Mouse (Mus musculus) forebrain, embryonic 13.5 days (tissue): Measurements from ENCODE around the gene C130032M10Rik. TPM values are rescaled to one million over a fixed set of nuclear protein-coding genes. Genes with fewer than 3 reads are reported as not detected.
"Not testable (repeated sequence)": the region's sequence is repeated elsewhere in the genome, so short reads cannot be mapped to it uniquely, and the experiment has no call there.

Source experiments
- ATAC-seq: fragments of 200-750 bp; cut with Nextera tagmentation; 2 replicates; pipeline ENCODE4 v1.8.0; 2017
- H3K27ac ChIP-seq: fragments of 300-500 bp; sonication (generic); 2 replicates; pipeline ENCODE4 v1.5.1; 2015; ENCODE audit warnings: inconsistent platforms, mild to moderate bottlenecking, moderate library complexity
- H3K27me3 ChIP-seq: fragments of 300-500 bp; sonication (generic); 2 replicates; pipeline ENCODE4 v1.6.1; 2015; ENCODE audit warnings: mild to moderate bottlenecking, inconsistent platforms
- H3K36me3 ChIP-seq: fragments of 300-500 bp; sonication (generic); 2 replicates; pipeline ENCODE4 v1.6.1; 2015; ENCODE audit warnings: mild to moderate bottlenecking, inconsistent platforms; ENCODE audit not compliant: poor library complexity, severe bottlenecking
- H3K4me1 ChIP-seq: fragments of 300-500 bp; sonication (generic); 2 replicates; pipeline ENCODE4 v1.6.1; 2015; ENCODE audit warnings: inconsistent platforms
- H3K4me2 ChIP-seq: fragments of 300-500 bp; sonication (generic); 2 replicates; pipeline ENCODE4 v1.6.1; 2015; ENCODE audit warnings: inconsistent platforms, mild to moderate bottlenecking, moderate library complexity
- H3K4me3 ChIP-seq: fragments of 300-500 bp; sonication (generic); 2 replicates; pipeline ENCODE4 v1.5.1; 2015; ENCODE audit warnings: mild to moderate bottlenecking, inconsistent platforms
- H3K9ac ChIP-seq: fragments of 300-500 bp; sonication (generic); 2 replicates; pipeline ENCODE4 v1.6.1; 2015; ENCODE audit warnings: mild to moderate bottlenecking, inconsistent platforms
- H3K9me3 ChIP-seq: fragments of 300-500 bp; sonication (generic); replicated peaks from 2 replicates; pipeline ENCODE4 v1.6.1; 2016; ENCODE audit warnings: inconsistent platforms
- WGBS: fragments of 180-500 bp; shearing (Covaris S2); methylation state at CpG from one replicate; pipeline ENCODE4 v1.1.7; 2015; 5-methylcytosine and 5-hydroxymethylcytosine counted together
- polyA plus RNA-seq: library from polyadenylated mRNA; unstranded; fragments of >200 nt; fragmentation: Nextera tagmentation; extraction: Ambion mirVana; gene quantifications from 2 replicates; pipeline ENCODE4 v1.2.1, GENCODE M21; 2015

Gene C130032M10Rik
- polyA plus RNA-seq, 1 experiment from 2014 or later = not detected

- H3K4me3 ChIP-seq = no peak overlapping the region
- no peak overlapping the region for H3K9ac ChIP-seq
- 24% methylated on average over 15 of the region's 15 CpGs for WGBS
- peak overlapping the region; percentile 14; the same call in 1 of the 2 replicates for H3K4me2 ChIP-seq
- H3K36me3 ChIP-seq = no peaks in the 10 kb centered on the region
- H3K27ac ChIP-seq = no peak overlapping the region
- 0 out of 2 replicates have a peak, but pooled peaks have one; percentile 13 for ATAC-seq
- H3K4me1 ChIP-seq = no peaks in the 10 kb centered on the region
- H3K27me3 ChIP-seq = no peaks in the 10 kb centered on the region
- H3K9me3 ChIP-seq = no peaks in the 10 kb centered on the region
Observed at GRCm38 (mm10) chr9:114499783-114500515, 15.5 kb upstream of the C130032M10Rik start.

DNA sequence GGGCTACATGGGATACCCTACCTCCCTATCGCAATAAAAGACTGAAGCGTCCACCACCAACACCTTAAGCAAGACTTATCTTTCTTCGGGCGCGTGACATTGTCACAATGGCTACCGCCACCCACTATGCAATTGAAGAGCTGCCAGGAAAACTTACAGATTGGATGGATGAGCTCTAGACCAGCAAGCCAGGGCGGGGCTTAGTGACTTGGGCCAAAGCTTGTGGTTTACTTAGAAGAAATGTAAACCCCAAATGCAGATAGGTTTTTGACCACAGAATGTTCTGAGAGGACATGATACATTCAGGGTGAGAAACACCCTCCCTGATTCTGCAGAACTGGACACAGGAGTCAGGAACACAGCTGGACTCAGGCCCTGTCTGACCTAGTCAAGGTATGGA lies 14.4 kb upstream of the C130032M10Rik start:
- Histone ChIP-seq H3K9me3 (no peaks in the 10 kb centered on the region), H3K4me3 (no peak overlapping the region), H3K36me3 (no peaks in the 10 kb centered on the region), H3K27me3 (no peaks in the 10 kb centered on the region), H3K4me1 (no peaks in the 10 kb centered on the region), H3K27ac (no peak overlapping the region), H3K9ac (no peak overlapping the region), H3K4me2 (no peak overlapping the region)
- no peak for ATAC-seq
- WGBS = 91% methylated on average over 7 of the region's 7 CpGs

GRCm38 (mm10) chr9:114501913-114502312 lies 13.6 kb upstream of the C130032M10Rik start:
- H3K36me3 ChIP-seq = no peaks in the 10 kb centered on the region

DNA sequence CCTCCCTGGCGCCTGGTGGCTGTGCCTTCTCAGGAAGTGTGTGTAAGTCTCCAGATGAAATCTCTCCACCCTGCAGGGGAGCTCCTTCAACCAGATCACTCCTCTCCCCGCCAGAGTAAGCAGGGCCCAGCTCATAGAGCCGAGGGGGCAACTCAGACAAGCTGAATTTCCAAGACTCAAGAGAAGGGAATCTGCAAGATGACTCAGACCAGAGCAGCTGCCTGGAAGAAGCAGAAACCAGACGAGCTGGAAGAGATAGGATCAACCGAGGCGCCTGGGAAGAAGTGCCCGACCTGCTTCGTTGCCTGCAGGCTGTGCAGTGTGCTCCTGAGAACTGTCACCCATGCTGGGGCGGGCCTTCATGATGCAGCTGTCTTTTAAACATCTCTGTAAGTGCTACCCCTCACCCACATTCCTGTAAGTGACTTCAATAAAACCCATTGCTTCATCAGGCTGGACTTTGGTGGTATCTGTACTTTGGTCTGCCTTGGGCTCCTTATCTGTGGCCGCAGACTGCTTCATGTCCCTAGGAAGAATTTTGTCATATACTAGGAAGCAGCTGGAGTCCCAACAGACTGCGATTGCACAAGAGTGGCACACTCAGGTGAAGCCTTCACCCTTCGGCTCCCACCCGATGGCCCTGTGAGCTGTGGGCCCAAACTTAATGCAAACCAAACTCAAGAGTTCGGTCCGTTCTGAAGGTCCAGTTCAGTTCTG lies 12.6 kb upstream of the C130032M10Rik start:
- no peaks in the 10 kb centered on the region for H3K36me3 ChIP-seq
- H3K9ac ChIP-seq = no peak overlapping the region
- no peaks in the 10 kb centered on the region for H3K4me1 ChIP-seq
- H3K27me3 ChIP-seq = no peaks in the 10 kb centered on the region
- H3K9me3 ChIP-seq = no peaks in the 10 kb centered on the region
- H3K27ac ChIP-seq = no peak overlapping the region
- H3K4me2 ChIP-seq = no peak overlapping the region
- ATAC-seq = no peak
- 73% methylated on average over 15 of the region's 15 CpGs for WGBS
- H3K4me3 ChIP-seq = no peak overlapping the region

More at GRCm38 (mm10) chr9:114501913-114502312, 13.6 kb upstream of the C130032M10Rik start:
- Histone ChIP-seq H3K4me3 (no peak overlapping the region), H3K4me1 (no peaks in the 10 kb centered on the region), H3K27me3 (no peaks in the 10 kb centered on the region), H3K27ac (no peak overlapping the region), H3K4me2 (no peak overlapping the region), H3K9me3 (no peaks in the 10 kb centered on the region), H3K9ac (no peak overlapping the region)
- no peak for ATAC-seq
- WGBS = 99% methylated on average over 11 of the region's 11 CpGs

DNA sequence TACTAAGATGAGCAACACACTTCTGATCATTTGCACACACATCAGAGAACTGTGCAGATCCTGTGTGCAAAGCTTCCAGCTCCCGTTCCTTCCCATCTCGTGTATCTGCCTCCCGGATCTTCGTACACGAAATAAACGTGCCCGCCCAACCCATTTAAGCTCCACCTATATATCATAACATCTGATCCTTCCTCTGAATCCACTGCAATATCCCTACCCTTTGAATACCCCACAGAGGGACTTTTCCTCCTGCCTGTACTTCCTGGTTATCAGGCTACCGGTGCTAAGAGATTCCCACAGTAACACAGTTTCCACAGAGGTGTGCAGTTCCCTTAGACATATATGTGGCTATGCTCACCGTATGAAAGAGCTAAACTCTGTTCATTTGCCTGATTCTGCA lies 10.7 kb upstream of the C130032M10Rik start, which contains the start of gene Ccr4:
Gene Ccr4, minus strand, starts transcription at position 101 of the 400 bp plus-strand sequence.
- H3K9ac ChIP-seq = no peak within 1 kb of the TSS
- no peak for ATAC-seq
- WGBS = 94% methylated on average over 9 of the region's 9 CpGs
- H3K4me3 ChIP-seq = no peak within 1 kb of the TSS
- no peaks in the 10 kb centered on the region for H3K9me3 ChIP-seq
- H3K4me1 ChIP-seq = no peaks in the 10 kb centered on the region
- H3K4me2 ChIP-seq = no peak within 1 kb of the TSS
- H3K27me3 ChIP-seq = no peaks in the 10 kb centered on the region
- H3K27ac ChIP-seq = no peak within 1 kb of the TSS
- H3K36me3 ChIP-seq = no peaks in the 10 kb centered on the region

DNA sequence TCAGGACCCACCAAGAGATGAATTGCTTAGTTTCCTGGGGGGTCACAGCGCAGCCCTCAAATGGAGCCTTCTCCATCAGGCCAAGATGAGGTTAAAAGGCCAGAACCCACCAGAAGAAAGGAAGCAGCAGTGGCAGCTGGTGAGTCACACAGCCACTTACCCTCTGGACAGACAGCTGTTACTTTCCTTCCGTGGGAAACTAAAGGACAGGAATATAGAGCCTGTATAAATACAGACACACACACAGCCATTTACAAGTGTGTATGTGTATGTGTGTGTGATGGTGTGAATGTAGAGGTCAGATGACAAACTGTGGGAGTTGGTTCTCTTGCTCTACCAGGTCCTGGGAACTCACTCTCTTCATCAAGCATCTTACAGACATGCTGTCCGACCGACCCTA lies 8.9 kb upstream of the C130032M10Rik start:
- ATAC-seq = no peak
- Histone ChIP-seq H3K9ac (no peak overlapping the region), H3K27me3 (no peaks in the 10 kb centered on the region), H3K36me3 (no peaks in the 10 kb centered on the region), H3K27ac (no peak overlapping the region), H3K4me2 (no peak overlapping the region), H3K4me3 (no peak overlapping the region), H3K9me3 (0 out of 2 replicates have a peak, but pooled peaks cover 4% of the 10 kb centered on the region), H3K4me1 (no peaks in the 10 kb centered on the region)
- WGBS = 89% methylated on average over 4 of the region's 4 CpGs

DNA sequence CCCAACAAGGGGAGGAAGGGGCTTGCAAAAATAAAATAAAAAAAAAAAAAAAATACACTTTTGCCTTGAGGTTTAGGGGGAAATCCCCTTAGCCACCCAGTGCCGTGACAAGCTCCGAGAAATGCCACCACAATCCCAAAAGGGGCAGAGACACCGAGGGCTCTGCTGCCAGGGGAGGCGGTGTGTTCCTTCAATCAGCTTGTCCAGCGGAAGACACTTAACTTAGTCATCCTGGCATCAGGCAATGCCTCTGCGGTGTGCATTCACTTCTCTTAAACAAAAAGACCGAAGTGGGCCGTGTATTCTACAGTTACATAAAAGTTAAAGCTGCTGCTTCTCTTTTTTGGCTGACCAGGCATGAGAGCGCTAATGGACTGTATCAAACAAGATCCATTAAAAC lies 8.1 kb upstream of the C130032M10Rik start:
- Histone ChIP-seq H3K9me3 (peaks cover 4% of the 10 kb centered on the region; the same call in 1 of the 2 replicates), H3K4me2 (no peak overlapping the region), H3K9ac (no peak overlapping the region), H3K27me3 (no peaks in the 10 kb centered on the region), H3K4me3 (no peak overlapping the region), H3K36me3 (no peaks in the 10 kb centered on the region), H3K27ac (no peak overlapping the region), H3K4me1 (no peaks in the 10 kb centered on the region)
- ATAC-seq = no peak
- 94% methylated on average over 9 of the region's 9 CpGs for WGBS

- Histone ChIP-seq H3K9me3 (peaks cover 22% of the 10 kb centered on the region), H3K4me3 (no peak overlapping the region), H3K9ac (no peak overlapping the region), H3K27ac (no peak overlapping the region), H3K36me3 (peaks cover 16% of the 10 kb centered on the region), H3K4me2 (no peak overlapping the region), H3K4me1 (no peaks in the 10 kb centered on the region), H3K27me3 (no peaks in the 10 kb centered on the region)
- 99% methylated on average over 9 of the region's 9 CpGs for WGBS
- no peak for ATAC-seq
Observed at GRCm38 (mm10) chr9:114509785-114510184, 5.7 kb upstream of the C130032M10Rik start.

DNA sequence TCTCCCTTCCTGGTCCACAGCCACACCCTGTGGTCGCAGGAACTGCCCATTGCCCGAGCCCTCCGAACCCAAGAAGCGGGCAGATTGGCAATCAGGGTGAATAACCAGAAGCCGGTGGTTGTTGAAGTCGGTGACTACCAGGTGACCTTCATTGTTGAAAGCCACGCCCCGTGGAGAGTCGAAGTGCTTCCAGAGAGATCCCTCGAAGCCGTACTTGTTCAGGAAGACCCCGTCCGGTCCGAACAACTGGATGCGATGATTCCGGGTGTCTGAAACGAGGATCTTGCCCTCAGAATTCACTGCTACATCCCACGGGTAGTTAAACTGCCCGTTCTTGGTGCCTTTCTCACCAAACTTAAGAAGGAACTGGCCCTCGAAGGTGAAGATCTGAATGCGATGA lies 2.7 kb upstream of the C130032M10Rik start:
- Histone ChIP-seq H3K4me3 (no peak overlapping the region), H3K9me3 (peaks cover 22% of the 10 kb centered on the region), H3K4me2 (no peak overlapping the region), H3K36me3 (peaks cover 16% of the 10 kb centered on the region), H3K4me1 (no peaks in the 10 kb centered on the region), H3K9ac (no peak overlapping the region), H3K27me3 (no peaks in the 10 kb centered on the region), H3K27ac (no peak overlapping the region)
- ATAC-seq = no peak
- 95% methylated on average over 21 of the region's 21 CpGs for WGBS

- Histone ChIP-seq H3K4me2 (no peak overlapping the region), H3K9ac (no peak overlapping the region), H3K4me3 (no peak overlapping the region), H3K9me3 (peaks cover 12% of the 10 kb centered on the region), H3K36me3 (peaks cover 10% of the 10 kb centered on the region), H3K4me1 (no peaks in the 10 kb centered on the region), H3K27ac (no peak overlapping the region), H3K27me3 (no peaks in the 10 kb centered on the region)
- 84% methylated on average over 13 of the region's 13 CpGs for WGBS
- ATAC-seq = no peak
Observed at GRCm38 (mm10) chr9:114517924-114518497, 2.5 kb downstream of the C130032M10Rik start.

- Histone ChIP-seq H3K4me1 (no peaks in the 10 kb centered on the region), H3K4me2 (no peak overlapping the region), H3K27me3 (no peaks in the 10 kb centered on the region), H3K4me3 (no peak overlapping the region), H3K27ac (no peak overlapping the region), H3K9ac (no peak overlapping the region), H3K9me3 (0 out of 2 replicates have a peak, but pooled peaks cover 3% of the 10 kb centered on the region), H3K36me3 (peaks cover under 1% of the 10 kb centered on the region)
- ATAC-seq = no peak
- 68% methylated on average over 9 of the region's 9 CpGs for WGBS
Observed at GRCm38 (mm10) chr9:114518812-114519477, 3.4 kb downstream of the C130032M10Rik start.

GRCm38 (mm10) chr9:114520529-114520928 lies 5.0 kb downstream of the C130032M10Rik start:
- H3K9me3 ChIP-seq, H3K27me3 ChIP-seq, H3K4me1 ChIP-seq, H3K27ac ChIP-seq, ATAC-seq, H3K4me3 ChIP-seq, H3K9ac ChIP-seq, H3K4me2 ChIP-seq, H3K36me3 ChIP-seq: not testable (repeated sequence)
- 70% methylated on average over 4 of the region's 4 CpGs for WGBS
